Mouse (Mus musculus) intestine, embryonic 14.5 days (tissue): Measurements from ENCODE around the gene Lrat. TPM values are rescaled to one million over a fixed set of nuclear protein-coding genes. Genes with fewer than 3 reads are reported as not detected.
A peak's percentile ranks its signal among the peaks of the same experiment; 100 is the strongest.

Experiments used
- ATAC-seq: fragments of 200-750 bp; cut with Nextera tagmentation; replicated peaks from 2 replicates; pipeline ENCODE4 v1.8.0; 2017; ENCODE audit warnings: low read depth, moderate number of reproducible peaks, moderate TSS enrichment, moderate library complexity; ENCODE audit not compliant: low FRiP score, low TSS enrichment
- DNase-seq: peaks from one replicate; pipeline ENCODE4 v3.0.0-alpha.2; 2018; ENCODE audit warnings: low spot score
- H3K27ac ChIP-seq: fragments of 300-500 bp; sonication (generic); 2 replicates; pipeline ENCODE4 v1.5.1; 2014; ENCODE audit warnings: low read depth, mild to moderate bottlenecking, control low read depth
- H3K27me3 ChIP-seq: fragments of 300-500 bp; sonication (generic); replicated peaks from 2 replicates; pipeline ENCODE4 v1.6.1; 2014; ENCODE audit warnings: low read length, control low read depth; ENCODE audit not compliant: control insufficient read depth, insufficient read depth
- H3K36me3 ChIP-seq: fragments of 300-500 bp; sonication (generic); 2 replicates; pipeline ENCODE4 v1.6.1; 2014; ENCODE audit warnings: low read length, control low read depth; ENCODE audit not compliant: control insufficient read depth, insufficient read depth
- H3K4me1 ChIP-seq: fragments of 300-500 bp; sonication (generic); replicated peaks from 2 replicates; pipeline ENCODE4 v1.6.1; 2014; ENCODE audit warnings: low read length, control low read depth, mixed read lengths; ENCODE audit not compliant: control insufficient read depth, insufficient read depth
- H3K4me2 ChIP-seq: fragments of 300-500 bp; sonication (generic); 2 replicates; pipeline ENCODE4 v1.6.1; 2014; ENCODE audit warnings: low read length
- H3K4me3 ChIP-seq: fragments of 300-500 bp; sonication (generic); 2 replicates; pipeline ENCODE4 v1.5.1; 2014; ENCODE audit warnings: low read depth, low read length, control low read depth, mixed read lengths
- H3K9ac ChIP-seq: fragments of 300-500 bp; sonication (generic); 2 replicates; pipeline ENCODE4 v1.6.1; 2014; ENCODE audit warnings: mild to moderate bottlenecking, low read length
- H3K9me3 ChIP-seq: fragments of 300-500 bp; sonication (generic); 2 replicates; pipeline ENCODE4 v1.6.1; 2016; ENCODE audit warnings: low read length, control low read depth; ENCODE audit not compliant: control insufficient read depth
- WGBS: fragments of 180-500 bp; shearing (Covaris S2); extraction: QIAGEN DNeasy Blood & Tissue Kit; methylation state at CpG from one replicate; pipeline ENCODE4 v1.1.7; 2014; 5-methylcytosine and 5-hydroxymethylcytosine counted together
- polyA plus RNA-seq: library from polyadenylated mRNA; unstranded; fragments of >200 nt; fragmentation: Nextera tagmentation; extraction: Ambion mirVana; gene quantifications from 2 replicates; pipeline ENCODE4 v1.2.1, GENCODE M21; 2014

Lrat gene
- polyA plus RNA-seq = 1.9 and 2.4 TPM in 2 replicates

DNA sequence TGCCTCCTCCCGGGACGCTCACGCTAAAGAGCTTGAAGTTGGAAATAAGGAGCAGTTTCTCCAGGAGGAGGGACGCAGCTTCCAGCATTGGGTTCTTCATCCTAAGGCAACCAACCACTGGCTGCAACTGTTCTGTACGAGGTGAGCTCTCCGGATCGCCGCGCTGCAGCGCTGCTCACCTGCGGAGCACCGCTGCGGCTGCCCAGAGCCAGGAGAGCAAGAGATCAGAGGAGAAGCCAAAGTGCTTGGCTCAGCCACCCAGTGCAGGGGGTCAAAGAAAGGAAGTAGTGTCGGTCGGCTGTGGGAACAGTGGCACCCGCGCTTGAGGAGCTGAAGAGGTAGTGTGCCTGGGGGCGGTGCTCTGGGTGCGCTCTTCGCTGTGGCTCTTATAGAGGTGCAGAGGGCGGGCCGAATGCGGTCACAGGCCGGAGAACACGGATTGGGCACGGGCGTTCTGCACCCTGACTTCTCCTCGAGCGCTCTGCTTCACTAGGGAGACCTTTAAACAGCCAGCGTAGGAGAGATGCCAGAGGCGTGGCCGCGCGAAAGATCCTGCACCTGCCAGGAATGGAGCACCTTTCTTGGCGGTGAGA is at the start of gene Lrat:
Gene Lrat (minus strand): TSS at position 361 of the 593 bp plus-strand sequence.
- Histone ChIP-seq H3K4me1 (no peaks in the 10 kb centered on the region), H3K4me2 (peak within 1 kb of the TSS; percentile 91), H3K9me3 (no peaks in the 10 kb centered on the region), H3K27ac (no peak within 1 kb of the TSS), H3K36me3 (no peaks in the 10 kb centered on the region), H3K27me3 (peaks cover 32% of the 10 kb centered on the region), H3K4me3 (peak within 1 kb of the TSS; percentile 46), H3K9ac (0 out of 2 replicates have a peak within 1 kb of the TSS, but pooled peaks have one; percentile 13)
- WGBS = under 1% methylated on average over 35 of the region's 35 CpGs
- ATAC-seq (peak; percentile 81), DNase-seq (peak; percentile 69)

- no peak overlapping the region for H3K27ac ChIP-seq
- no peaks in the 10 kb centered on the region for H3K36me3 ChIP-seq
- peaks cover 8% of the 10 kb centered on the region for H3K4me1 ChIP-seq
- H3K4me3 ChIP-seq = no peak overlapping the region
- 87% methylated on average over 4 of the region's 4 CpGs for WGBS
- H3K9ac ChIP-seq = no peak overlapping the region
- DNase-seq (no peak), ATAC-seq (no peak)
- H3K4me2 ChIP-seq = no peak overlapping the region
- no peaks in the 10 kb centered on the region for H3K27me3 ChIP-seq
- no peaks in the 10 kb centered on the region for H3K9me3 ChIP-seq
Measured at GRCm38 (mm10) chr3:82952173-82952962, 48.6 kb upstream of the Lrat start.

DNA sequence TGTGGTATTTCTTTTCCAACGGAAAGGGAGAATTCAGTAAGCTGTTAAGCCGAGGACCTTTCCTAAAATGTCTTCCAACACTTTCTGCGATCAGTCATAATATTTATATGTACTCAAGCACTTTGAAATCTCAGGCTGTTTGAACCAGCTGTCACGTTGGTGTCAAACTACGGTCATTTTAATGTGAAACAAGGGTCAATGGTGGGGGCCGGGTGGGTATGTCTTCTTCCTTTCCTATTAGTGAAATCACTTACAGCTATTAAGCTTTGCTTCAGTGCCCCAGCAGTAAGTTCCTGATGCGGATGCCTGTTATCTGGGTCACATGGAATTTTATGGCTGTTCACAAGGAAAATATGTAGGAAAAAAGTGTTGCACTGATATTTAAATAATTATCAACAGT is 46.9 kb upstream of the Lrat start:
- Histone ChIP-seq H3K4me2 (peak overlapping the region; percentile 36), H3K4me1 (peaks cover 14% of the 10 kb centered on the region), H3K9ac (no peak overlapping the region), H3K27me3 (no peaks in the 10 kb centered on the region), H3K9me3 (no peaks in the 10 kb centered on the region), H3K27ac (peak overlapping the region; percentile 82), H3K36me3 (no peaks in the 10 kb centered on the region), H3K4me3 (no peak overlapping the region)
- 26% methylated on average over 7 of the region's 7 CpGs for WGBS
- ATAC-seq (no peak; the same call in 1 of the 2 replicates), DNase-seq (peak; percentile 58)

DNA sequence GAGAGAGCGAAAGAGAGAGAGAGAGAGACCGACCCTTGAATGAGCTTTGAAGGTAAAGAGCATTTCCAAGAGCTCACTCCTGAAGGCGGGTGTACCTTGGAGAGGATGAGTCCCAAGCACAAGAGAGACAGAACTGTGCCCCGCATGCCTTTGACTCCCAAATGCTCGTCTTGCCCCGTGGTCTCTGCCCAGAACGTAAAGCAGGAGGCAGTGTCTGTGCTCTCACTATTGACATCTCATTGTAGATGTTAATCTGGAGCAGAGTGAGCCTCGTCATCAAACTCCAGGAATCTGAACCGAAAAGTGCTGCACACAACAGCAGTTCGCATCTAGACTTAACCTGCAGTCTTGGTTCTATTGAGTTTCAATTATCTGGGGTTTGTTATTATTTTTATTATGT is 46.4 kb upstream of the Lrat start:
- H3K27ac ChIP-seq = peak overlapping the region; percentile 82
- no peaks in the 10 kb centered on the region for H3K9me3 ChIP-seq
- no peak for DNase-seq
- H3K4me3 ChIP-seq = no peak overlapping the region
- H3K9ac ChIP-seq = no peak overlapping the region
- H3K4me1 ChIP-seq = peaks cover 14% of the 10 kb centered on the region
- ATAC-seq = no peak
- no peaks in the 10 kb centered on the region for H3K36me3 ChIP-seq
- 37% methylated on average over 10 of the region's 10 CpGs for WGBS
- no peaks in the 10 kb centered on the region for H3K27me3 ChIP-seq
- peak overlapping the region; percentile 36 for H3K4me2 ChIP-seq

- WGBS = 29% methylated on average over 6 of the region's 6 CpGs
- ATAC-seq = peak; percentile 70
- no peak overlapping the region for H3K9ac ChIP-seq
- no peaks in the 10 kb centered on the region for H3K9me3 ChIP-seq
- no peak overlapping the region for H3K4me2 ChIP-seq
- H3K27me3 ChIP-seq = no peaks in the 10 kb centered on the region
- no peak for DNase-seq
- H3K4me3 ChIP-seq = no peak overlapping the region
- H3K4me1 ChIP-seq = peaks cover 14% of the 10 kb centered on the region
- H3K27ac ChIP-seq = no peak overlapping the region
- H3K36me3 ChIP-seq = no peaks in the 10 kb centered on the region
Measured at GRCm38 (mm10) chr3:82946375-82947107, 42.8 kb upstream of the Lrat start.

DNA sequence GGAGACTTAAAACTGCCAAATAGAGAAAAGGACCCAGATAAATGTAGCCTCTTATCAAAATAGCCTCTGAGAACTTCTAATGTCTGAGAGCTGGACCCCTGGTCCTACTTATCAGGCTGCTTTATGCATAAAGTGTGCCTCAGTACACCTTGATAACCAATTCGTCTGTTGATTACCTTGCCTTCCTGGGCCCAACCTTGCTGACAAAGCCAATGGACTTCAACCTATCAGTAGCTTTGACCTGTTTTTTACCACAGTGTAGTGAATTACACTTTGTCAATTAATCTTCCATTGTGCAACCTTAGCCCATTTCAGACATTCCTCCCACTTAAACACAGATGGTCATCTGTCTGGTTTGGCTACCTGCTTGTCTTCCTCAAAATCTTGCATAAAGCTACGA is 24.1 kb upstream of the Lrat start:
- Histone ChIP-seq H3K4me2 (no peak overlapping the region), H3K9me3 (no peaks in the 10 kb centered on the region), H3K27ac (no peak overlapping the region), H3K9ac (no peak overlapping the region), H3K4me3 (no peak overlapping the region), H3K27me3 (no peaks in the 10 kb centered on the region), H3K36me3 (no peaks in the 10 kb centered on the region), H3K4me1 (no peaks in the 10 kb centered on the region)
- 85% methylated on average over 2 of the region's 2 CpGs for WGBS
- no peak for DNase-seq
- ATAC-seq = no peak

GRCm38 (mm10) chr3:82915632-82916031 is 11.9 kb upstream of the Lrat start:
- Histone ChIP-seq H3K9ac (no peak overlapping the region), H3K4me3 (no peak overlapping the region), H3K9me3 (no peaks in the 10 kb centered on the region), H3K27ac (no peak overlapping the region), H3K4me1 (no peaks in the 10 kb centered on the region), H3K4me2 (no peak overlapping the region), H3K36me3 (no peaks in the 10 kb centered on the region), H3K27me3 (no peaks in the 10 kb centered on the region)
- ATAC-seq (no peak), DNase-seq (no peak)
- 51% methylated on average over 1 of the region's 1 CpGs for WGBS

DNA sequence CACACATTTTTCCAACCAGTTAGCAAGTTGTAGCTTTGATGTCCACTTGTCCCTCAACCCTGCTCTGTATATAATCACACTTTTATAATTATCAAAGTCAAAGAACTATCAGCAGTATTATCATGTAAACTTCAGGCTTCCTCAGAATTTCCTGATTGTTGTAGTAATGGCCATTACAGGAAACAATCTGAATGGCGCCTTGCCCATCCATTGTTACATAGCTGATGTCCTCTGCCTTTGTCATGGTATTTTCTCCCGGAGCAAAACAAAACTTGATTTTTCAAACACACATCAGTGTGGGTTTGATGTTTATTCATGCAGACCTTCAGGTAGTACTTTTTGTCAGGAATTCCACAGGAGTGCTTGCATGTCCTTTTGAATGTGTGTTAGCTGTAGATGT is 4.9 kb upstream of the Lrat start:
- ATAC-seq (no peak), DNase-seq (no peak)
- no peak overlapping the region for H3K9ac ChIP-seq
- WGBS = 90% methylated on average over 2 of the region's 2 CpGs
- H3K27me3 ChIP-seq = peaks cover 15% of the 10 kb centered on the region
- H3K9me3 ChIP-seq = no peaks in the 10 kb centered on the region
- H3K4me3 ChIP-seq = no peak overlapping the region
- no peak overlapping the region for H3K27ac ChIP-seq
- H3K36me3 ChIP-seq = no peaks in the 10 kb centered on the region
- H3K4me2 ChIP-seq = no peak overlapping the region
- H3K4me1 ChIP-seq = no peaks in the 10 kb centered on the region
